ENCODE assay signal across 22 mouse cellular contexts in genomic region chrX:155584586-155584985, GRCm38 (mm10). TPM values are rescaled to one million over a fixed set of nuclear protein-coding genes. Genes with fewer than 3 reads are reported as not detected.
DNase-seq lines count a peak whose midpoint lies in the region; ATAC-seq lines count a peak whose summit lies in the region.
"Had no signal": no experiment of that assay in that cellular context is flagged by ENCODE, and none has a peak within 500 bp of the region (broad histone marks: within the 10 kb centered on the region; RNA-seq: fewer than 3 reads in every experiment).

No protein-coding gene starts in this region.

- no peak overlapping the region for H3K27ac ChIP-seq in midbrain, embryonic 10.5 days (replicated peaks)
- no peak overlapping the region for H3K27ac ChIP-seq in liver, embryonic 12.5 days
- H3K27ac ChIP-seq: embryonic facial prominence, embryonic 12.5 days; heart, embryonic 10.5 days; limb, embryonic 15.5 days; midbrain, embryonic 13.5 days had no signal

- H3K4me2 ChIP-seq in liver, embryonic 12.5 days, result no peak overlapping the region
- H3K4me2 ChIP-seq: embryonic facial prominence, embryonic 12.5 days; limb, embryonic 15.5 days; lung, embryonic 14.5 days; midbrain, embryonic 13.5 days had no signal

- DNase-seq in heart, adult 8-10 months (ENCODE audit: low spot score), result peak; percentile 1
- DNase-seq in heart, adult 11 months, result no peak
- DNase-seq in lung, postnatal 36 days, result peak; percentile 1
- no peak for DNase-seq in lung, adult 18-20 months
- peak; percentile 1 for DNase-seq in skeletal muscle tissue, adult 2 months (ENCODE audit: low read depth, low spot score)
- DNase-seq in midbrain, embryonic 10.5 days (ENCODE audit: low spot score), result no peak
- DNase-seq: cerebellum, adult 11-12 months; cerebellum, postnatal 36 days; forebrain, postnatal 0 days; heart, postnatal 14 days; kidney, adult 18-20 months; layer of hippocampus, postnatal 36 days; lung, embryonic 14.5 days; thymus, adult 18-20 months had no signal

- no peak overlapping the region for H3K9ac ChIP-seq in liver, embryonic 12.5 days
- H3K9ac ChIP-seq: embryonic facial prominence, embryonic 12.5 days; forebrain, postnatal 0 days; limb, embryonic 15.5 days; lung, embryonic 14.5 days; midbrain, embryonic 13.5 days had no signal

- H3K27me3 ChIP-seq in midbrain, embryonic 10.5 days (ENCODE audit: low read depth, poor library complexity, severe bottlenecking), result no peaks in the 10 kb centered on the region
- H3K27me3 ChIP-seq in liver, embryonic 12.5 days (replicated peaks), result no peaks in the 10 kb centered on the region
- H3K27me3 ChIP-seq: embryonic facial prominence, embryonic 12.5 days; limb, embryonic 15.5 days; midbrain, embryonic 13.5 days had no signal

- H3K4me3 ChIP-seq in midbrain, embryonic 10.5 days, result no peak overlapping the region
- H3K4me3 ChIP-seq in liver, embryonic 12.5 days, result no peak overlapping the region
- H3K4me3 ChIP-seq: embryonic facial prominence, embryonic 12.5 days; heart, embryonic 10.5 days; limb, embryonic 15.5 days; midbrain, embryonic 13.5 days had no signal

- 93% methylated on average over 2 of the region's 2 CpGs for WGBS in midbrain, embryonic 10.5 days
- WGBS in liver, embryonic 12.5 days (ENCODE audit: insufficient replicate concordance), result 28% methylated on average over 2 of the region's 2 CpGs

- H3K9me3 ChIP-seq in midbrain, embryonic 10.5 days (replicated peaks), result no peaks in the 10 kb centered on the region
- no peaks in the 10 kb centered on the region for H3K9me3 ChIP-seq in liver, embryonic 12.5 days (replicated peaks)
- H3K9me3 ChIP-seq: embryonic facial prominence, embryonic 12.5 days; heart, embryonic 10.5 days; limb, embryonic 15.5 days; midbrain, embryonic 13.5 days had no signal

- no peaks in the 10 kb centered on the region for H3K36me3 ChIP-seq in midbrain, embryonic 10.5 days
- H3K36me3 ChIP-seq in liver, embryonic 12.5 days, result no peaks in the 10 kb centered on the region
- H3K36me3 ChIP-seq: embryonic facial prominence, embryonic 12.5 days; heart, embryonic 10.5 days; limb, embryonic 15.5 days; midbrain, embryonic 13.5 days had no signal

- no peaks in the 10 kb centered on the region for H3K4me1 ChIP-seq in midbrain, embryonic 10.5 days
- H3K4me1 ChIP-seq in liver, embryonic 12.5 days, result no peaks in the 10 kb centered on the region
- H3K4me1 ChIP-seq: embryonic facial prominence, embryonic 12.5 days; heart, embryonic 10.5 days; limb, embryonic 15.5 days; midbrain, embryonic 13.5 days had no signal

- peak; percentile 99 for ATAC-seq in granulocyte monocyte progenitor cell, adult 5-6 weeks (replicated peaks; ENCODE audit: poor library complexity, severe bottlenecking)
- ATAC-seq in liver, embryonic 12.5 days, result no peak
- ATAC-seq: forebrain, postnatal 0 days; midbrain, embryonic 13.5 days had no signal

RNA-seq across cellular contexts. Expression of gene Ptchd1, which starts 39.0 kb away (rescaled TPM):
- under 1 TPM in 3 of 4 experiments, not detected in 1; 0.08 to 0.28 (median 0.14) TPM for total RNA-seq in heart, adult 8-10 months (2022)
- not detected in 2 replicates for total RNA-seq in granulocyte monocyte progenitor cell, adult 5-6 weeks (2014; fragmentation: Nextera tagmentation)
- not detected in 2 replicates for total RNA-seq in granulocyte monocyte progenitor cell, adult 5-6 weeks (2017)
- polyA plus RNA-seq in midbrain, embryonic 10.5 days (2016; fragmentation: Nextera tagmentation; extraction: Ambion mirVana), result 0.72 and 1.0 TPM in 2 replicates
- polyA plus RNA-seq in liver, embryonic 12.5 days (2016; fragmentation: Nextera tagmentation; extraction: Ambion mirVana), result 0.35 and 0.45 TPM in 2 replicates
- polyA plus RNA-seq: small intestine, adult 2 months had no signal

RNA-seq across cellular contexts. Expression of gene Gm15155, which starts 40.0 kb away (rescaled TPM):
- not detected for total RNA-seq in heart, adult 8-10 months (2022)
- not detected in 2 replicates for total RNA-seq in granulocyte monocyte progenitor cell, adult 5-6 weeks (2014; fragmentation: Nextera tagmentation)
- total RNA-seq in granulocyte monocyte progenitor cell, adult 5-6 weeks (2017), result not detected in 2 replicates
- polyA plus RNA-seq in midbrain, embryonic 10.5 days (2016; fragmentation: Nextera tagmentation; extraction: Ambion mirVana), result not detected in 2 replicates
- polyA plus RNA-seq in liver, embryonic 12.5 days (2016; fragmentation: Nextera tagmentation; extraction: Ambion mirVana), result not detected in 2 replicates
- total RNA-seq: forebrain, postnatal 0 days; gastrocnemius, adult 8-10 months; heart, postnatal 14 days; layer of hippocampus, postnatal 36 days had no signal
- polyA plus RNA-seq: embryonic facial prominence, embryonic 12.5 days; forebrain, postnatal 0 days; heart, embryonic 10.5 days; limb, embryonic 15.5 days; lung, embryonic 14.5 days; midbrain, embryonic 13.5 days; small intestine, adult 2 months had no signal

Comparison
In these comparisons a context has a peak if more than half of its experiments do, and no peak if none do; other contexts are left out.
1. DNase-seq: peak in heart, adult 8-10 months (single experiment), lung, postnatal 36 days (single experiment) and skeletal muscle tissue, adult 2 months (single experiment); none in heart, adult 11 months (single experiment), lung, adult 18-20 months (0 of 2) and midbrain, embryonic 10.5 days (single experiment).